Mouse (Mus musculus) liver, postnatal 0 days (tissue): Measurements from ENCODE around the gene Fam189a1.

Experiments
- CTCF ChIP-seq: sonication (generic); IDR thresholded peaks from 2 replicates; pipeline ENCODE4 v1.5.1; 2016; ENCODE audit warnings: antibody characterized with exemption, low read depth
- EP300 ChIP-seq: IDR thresholded peaks from 2 replicates; pipeline ENCODE4 v1.6.1; 2016; ENCODE audit warnings: antibody characterized with exemption, low read depth, mild to moderate bottlenecking

GRCm38 (mm10) chr7:65115366-65115765 lies 41.0 kb downstream of the Fam189a1 start:
- no peak for TF ChIP-seq CTCF
- no peak for TF ChIP-seq EP300
